Mouse (Mus musculus) stomach, embryonic 14.5 days (tissue): ENCODE data around the gene Herc2. TPM values are rescaled to one million over a fixed set of nuclear protein-coding genes. Genes with fewer than 3 reads are reported as not detected.

Source experiments
- ATAC-seq: fragments of 200-750 bp; cut with Nextera tagmentation; 2 replicates; pipeline ENCODE4 v1.8.0; 2017; ENCODE audit warnings: low read depth, moderate TSS enrichment; ENCODE audit not compliant: insufficient number of reproducible peaks, insufficient read depth, low FRiP score
- H3K27ac ChIP-seq: fragments of 300-500 bp; sonication (generic); 2 replicates; pipeline ENCODE4 v1.5.1; 2014; ENCODE audit warnings: mild to moderate bottlenecking, low read length, moderate library complexity, mixed read lengths
- H3K27me3 ChIP-seq: fragments of 300-500 bp; sonication (generic); 2 replicates; pipeline ENCODE4 v1.6.1; 2014; ENCODE audit warnings: low read length, control low read depth, mixed read lengths; ENCODE audit not compliant: control insufficient read depth, insufficient read depth
- H3K36me3 ChIP-seq: fragments of 300-500 bp; sonication (generic); 2 replicates; pipeline ENCODE4 v1.6.1; 2014; ENCODE audit warnings: mild to moderate bottlenecking, control low read depth, low read length, moderate library complexity, mixed read lengths; ENCODE audit not compliant: control insufficient read depth, insufficient read depth
- H3K4me1 ChIP-seq: fragments of 300-500 bp; sonication (generic); 2 replicates; pipeline ENCODE4 v1.6.1; 2014; ENCODE audit warnings: low read length, control low read depth, mixed read lengths; ENCODE audit not compliant: control insufficient read depth, insufficient read depth
- H3K4me2 ChIP-seq: fragments of 300-500 bp; sonication (generic); replicated peaks from 2 replicates; pipeline ENCODE4 v1.6.1; 2014; ENCODE audit warnings: low read depth, low read length, control low read depth
- H3K4me3 ChIP-seq: fragments of 300-500 bp; sonication (generic); 2 replicates; pipeline ENCODE4 v1.5.1; 2014; ENCODE audit warnings: low read depth, low read length, control low read depth
- H3K9ac ChIP-seq: fragments of 300-500 bp; sonication (generic); replicated peaks from 2 replicates; pipeline ENCODE4 v1.6.1; 2014; ENCODE audit warnings: low read depth, mild to moderate bottlenecking, control low read depth, low read length, moderate library complexity, mixed read lengths
- H3K9me3 ChIP-seq: fragments of 300-500 bp; sonication (generic); 2 replicates; pipeline ENCODE4 v1.6.1; 2016; ENCODE audit warnings: low read depth, low read length, control low read depth; ENCODE audit not compliant: control insufficient read depth
- WGBS: fragments of 180-500 bp; shearing (Covaris S2); extraction: QIAGEN DNeasy Blood & Tissue Kit; methylation state at CpG from one replicate; pipeline ENCODE4 v1.1.7; 2014; 5-methylcytosine and 5-hydroxymethylcytosine counted together
- polyA plus RNA-seq: library from polyadenylated mRNA; unstranded; fragments of >200 nt; fragmentation: Nextera tagmentation; extraction: Ambion mirVana; gene quantifications from 2 replicates; pipeline ENCODE4 v1.2.1, GENCODE M21; 2014

Herc2 gene
- polyA plus RNA-seq, 1 experiment from 2014 or later, result 35.0 TPM

DNA sequence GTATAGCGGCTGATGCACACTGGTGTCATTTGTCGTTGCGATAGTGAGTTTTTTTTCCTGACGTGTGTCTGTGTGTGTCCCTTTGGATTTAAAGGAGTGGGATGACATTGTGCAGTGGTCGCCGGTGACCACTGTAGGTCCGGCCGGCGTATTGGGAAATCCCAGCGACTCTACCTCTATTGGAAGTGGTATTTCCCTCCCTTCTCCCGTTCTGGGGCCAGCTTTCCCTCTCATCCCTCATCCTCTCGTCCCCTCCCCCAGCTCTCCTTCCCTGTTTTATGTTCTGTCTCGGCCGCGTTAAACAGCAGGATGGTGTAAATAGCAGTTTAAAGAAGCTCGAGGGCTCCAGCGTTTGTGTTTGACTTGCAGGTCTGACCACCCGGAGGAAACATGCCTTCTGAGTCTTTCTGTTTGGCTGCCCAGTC lies 503 bp downstream of the Herc2 start:
- peak overlapping the region; percentile 86 for H3K27ac ChIP-seq
- H3K9ac ChIP-seq, result peak overlapping the region; percentile 60
- no peaks in the 10 kb centered on the region for H3K27me3 ChIP-seq
- peak overlapping the region; percentile 70 for H3K4me2 ChIP-seq
- peak overlapping the region; percentile 80 for H3K4me3 ChIP-seq
- WGBS, result under 1% methylated on average over 18 of the region's 18 CpGs
- H3K4me1 ChIP-seq, result peaks cover 8% of the 10 kb centered on the region; the same call in 1 of the 2 replicates
- H3K9me3 ChIP-seq, result no peaks in the 10 kb centered on the region
- H3K36me3 ChIP-seq, result no peaks in the 10 kb centered on the region
- peak; percentile 12; the same call in 1 of the 2 replicates for ATAC-seq

GRCm38 (mm10) chr7:56052996-56053395 lies 3.0 kb downstream of the Herc2 start:
- Histone ChIP-seq H3K9me3 (no peaks in the 10 kb centered on the region), H3K9ac (no peak overlapping the region)
- ATAC-seq, result no peak

DNA sequence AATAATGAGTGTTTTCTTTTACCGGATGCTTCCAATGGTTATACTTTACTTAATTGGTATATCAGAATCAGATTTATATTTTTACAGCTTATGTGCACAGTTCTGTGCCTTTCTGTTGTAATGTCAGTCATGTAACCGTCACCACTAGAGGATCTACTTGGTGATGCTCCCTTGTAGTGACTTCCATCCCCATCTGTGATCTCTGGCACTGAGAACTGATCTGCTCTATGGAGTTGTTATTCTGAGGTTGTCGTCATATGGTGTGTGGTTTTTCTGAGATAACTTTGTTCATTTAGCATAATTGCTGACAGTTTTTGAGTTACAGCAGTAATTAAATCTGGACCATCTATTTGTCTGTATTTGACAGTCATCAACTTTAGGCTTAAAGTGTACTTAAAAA lies 5.3 kb downstream of the Herc2 start:
- Histone ChIP-seq H3K4me3 (no peak overlapping the region), H3K4me2 (no peak overlapping the region), H3K9ac (no peak overlapping the region), H3K36me3 (peaks cover 7% of the 10 kb centered on the region; the same call in 1 of the 2 replicates), H3K27ac (no peak overlapping the region), H3K9me3 (no peaks in the 10 kb centered on the region), H3K4me1 (peaks cover 8% of the 10 kb centered on the region; the same call in 1 of the 2 replicates), H3K27me3 (no peaks in the 10 kb centered on the region)
- ATAC-seq, result no peak
- 92% methylated on average over 3 of the region's 3 CpGs for WGBS

More at GRCm38 (mm10) chr7:56052996-56053395, 3.0 kb downstream of the Herc2 start:
- Histone ChIP-seq H3K4me2 (no peak overlapping the region), H3K27me3 (no peaks in the 10 kb centered on the region), H3K4me3 (no peak overlapping the region), H3K36me3 (peaks cover 7% of the 10 kb centered on the region; the same call in 1 of the 2 replicates), H3K4me1 (peaks cover 8% of the 10 kb centered on the region; the same call in 1 of the 2 replicates), H3K27ac (no peak overlapping the region)

DNA sequence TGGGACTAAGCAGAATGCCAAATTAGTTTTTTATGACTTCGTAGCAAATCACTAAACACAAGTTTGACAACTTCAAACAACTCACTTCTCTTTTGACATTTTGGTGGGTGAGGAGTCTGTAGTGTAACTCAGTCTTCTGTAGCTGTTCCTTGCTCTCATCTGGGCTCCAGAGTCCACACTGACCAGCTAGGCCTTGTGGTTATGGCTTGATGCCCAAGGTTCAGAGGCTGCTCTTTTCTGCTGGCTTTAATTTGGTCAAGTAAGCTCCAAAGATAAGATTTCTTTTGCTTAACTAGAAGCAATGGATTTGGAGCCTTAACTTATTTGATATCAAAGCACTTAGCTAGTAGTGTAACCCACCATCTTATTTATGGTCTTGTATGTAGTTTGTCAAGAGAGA lies 14.9 kb downstream of the Herc2 start:
- Histone ChIP-seq H3K4me3 (no peak overlapping the region), H3K27me3 (no peaks in the 10 kb centered on the region), H3K27ac (no peak overlapping the region), H3K9me3 (no peaks in the 10 kb centered on the region), H3K9ac (no peak overlapping the region), H3K4me1 (no peaks in the 10 kb centered on the region), H3K4me2 (no peak overlapping the region), H3K36me3 (peaks cover 3% of the 10 kb centered on the region; the same call in 1 of the 2 replicates)
- ATAC-seq, result no peak
- 91% methylated on average over 1 of the region's 1 CpGs for WGBS

DNA sequence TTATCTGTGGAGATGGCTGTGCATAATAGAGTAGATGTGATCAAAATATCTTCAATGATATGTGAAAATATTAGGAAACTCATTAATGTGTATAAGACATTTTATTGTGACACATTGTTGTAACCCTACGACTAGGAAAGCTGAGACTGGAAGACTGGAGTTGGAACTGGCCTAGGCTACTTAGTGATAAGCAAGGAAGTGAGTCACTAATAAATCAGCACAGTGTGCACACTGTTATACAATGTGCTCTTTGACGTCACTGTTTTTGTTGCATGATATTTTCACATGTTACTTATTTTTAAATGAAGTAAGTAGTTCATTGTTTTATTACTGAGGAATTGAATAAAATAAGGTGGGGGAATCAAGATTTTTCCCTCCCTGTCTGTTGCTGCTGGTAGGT lies 16.1 kb downstream of the Herc2 start:
- 62% methylated on average over 2 of the region's 2 CpGs for WGBS
- Histone ChIP-seq H3K9me3 (no peaks in the 10 kb centered on the region), H3K27ac (no peak overlapping the region), H3K4me2 (no peak overlapping the region), H3K27me3 (no peaks in the 10 kb centered on the region), H3K4me1 (no peaks in the 10 kb centered on the region), H3K36me3 (peaks cover 3% of the 10 kb centered on the region; the same call in 1 of the 2 replicates), H3K9ac (no peak overlapping the region), H3K4me3 (no peak overlapping the region)
- ATAC-seq, result no peak

- H3K4me3 ChIP-seq, result no peak overlapping the region
- H3K4me1 ChIP-seq, result no peaks in the 10 kb centered on the region
- ATAC-seq, result no peak
- H3K27ac ChIP-seq, result no peak overlapping the region
- 93% methylated on average over 1 of the region's 1 CpGs for WGBS
- peaks cover 2% of the 10 kb centered on the region; the same call in 1 of the 2 replicates for H3K36me3 ChIP-seq
- no peaks in the 10 kb centered on the region for H3K9me3 ChIP-seq
- no peak overlapping the region for H3K4me2 ChIP-seq
- no peaks in the 10 kb centered on the region for H3K27me3 ChIP-seq
- H3K9ac ChIP-seq, result no peak overlapping the region
Measured at GRCm38 (mm10) chr7:56066634-56067033, 16.6 kb downstream of the Herc2 start.

DNA sequence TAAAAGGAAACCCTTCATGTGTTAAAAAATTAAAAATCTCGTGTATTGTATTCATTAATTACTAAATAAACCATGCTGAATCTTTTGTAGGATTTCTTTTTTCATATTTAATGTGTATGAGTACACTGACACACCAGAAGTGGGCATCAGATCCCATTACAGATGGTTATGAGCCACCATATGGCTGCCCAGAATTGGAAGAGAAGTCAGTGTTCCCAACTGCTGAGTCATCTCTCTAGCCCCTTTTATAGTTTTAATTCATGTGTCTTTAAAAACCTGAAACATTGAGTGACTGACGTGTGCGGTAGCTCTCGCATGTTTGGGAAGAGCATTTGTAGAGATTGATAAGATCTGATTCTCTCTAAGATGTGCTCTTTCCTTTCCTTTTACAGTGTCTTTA lies 21.7 kb downstream of the Herc2 start:
- no peak for ATAC-seq
- Histone ChIP-seq H3K4me2 (no peak overlapping the region), H3K27ac (no peak overlapping the region), H3K9ac (no peak overlapping the region), H3K4me3 (no peak overlapping the region), H3K27me3 (no peaks in the 10 kb centered on the region), H3K36me3 (no peaks in the 10 kb centered on the region; the same call in 1 of the 2 replicates), H3K4me1 (no peaks in the 10 kb centered on the region), H3K9me3 (no peaks in the 10 kb centered on the region)
- 87% methylated on average over 4 of the region's 4 CpGs for WGBS

DNA sequence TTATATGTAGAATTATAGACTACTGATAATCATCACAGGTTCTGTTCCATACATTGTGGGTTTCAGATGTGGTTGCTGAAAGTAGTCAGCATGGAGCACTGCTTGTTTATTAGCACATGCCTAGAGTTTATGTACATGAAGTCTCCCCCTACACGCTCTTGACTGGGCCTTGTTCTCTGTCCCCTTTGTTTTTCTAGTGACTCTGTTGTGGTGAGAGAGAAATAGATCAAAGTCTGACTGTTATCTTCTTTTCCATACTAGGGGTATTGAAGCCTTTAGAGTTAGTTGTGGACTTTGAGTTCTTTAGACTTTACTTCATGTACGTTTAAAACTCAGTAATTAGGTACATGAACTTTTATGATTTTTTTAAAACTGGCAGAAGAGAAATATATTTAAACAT lies 33.0 kb downstream of the Herc2 start:
- H3K4me3 ChIP-seq, result no peak overlapping the region
- no peak for ATAC-seq
- WGBS, result 72% methylated on average over 2 of the region's 2 CpGs

GRCm38 (mm10) chr7:56089097-56089496 lies 39.1 kb downstream of the Herc2 start:
- no peak; the same call in 1 of the 2 replicates for ATAC-seq
- Histone ChIP-seq H3K9me3 (no peaks in the 10 kb centered on the region), H3K36me3 (peaks cover 34% of the 10 kb centered on the region), H3K4me3 (no peak overlapping the region), H3K27me3 (no peaks in the 10 kb centered on the region), H3K9ac (no peak overlapping the region), H3K4me1 (no peaks in the 10 kb centered on the region), H3K4me2 (no peak overlapping the region), H3K27ac (no peak overlapping the region)
- WGBS, result 69% methylated on average over 3 of the region's 3 CpGs

More for the DNA sequence above, 33.0 kb downstream of the Herc2 start:
- Histone ChIP-seq H3K27ac (no peak overlapping the region), H3K27me3 (no peaks in the 10 kb centered on the region), H3K9ac (no peak overlapping the region), H3K4me1 (no peaks in the 10 kb centered on the region), H3K9me3 (no peaks in the 10 kb centered on the region), H3K36me3 (peaks cover 10% of the 10 kb centered on the region), H3K4me2 (no peak overlapping the region)
